Mouse (Mus musculus) testis, adult 2 months (tissue): ENCODE measurements around the gene Pde1b.

ENCODE experiments used
- CTCF ChIP-seq: fragments of 200-500 bp; IDR thresholded peaks from 2 replicates; pipeline ENCODE4 v1.5.1; 2012; ENCODE audit warnings: low read depth, mild to moderate bottlenecking, inconsistent platforms, low read length, moderate library complexity; ENCODE audit not compliant: control insufficient read depth, insufficient read depth, insufficient replicate concordance
- POLR2A ChIP-seq: fragments of 200-500 bp; IDR thresholded peaks from 2 replicates; pipeline ENCODE4 v1.6.1; 2012; ENCODE audit warnings: low read depth, mild to moderate bottlenecking, inconsistent platforms, low read length, moderate library complexity; ENCODE audit not compliant: control insufficient read depth

DNA sequence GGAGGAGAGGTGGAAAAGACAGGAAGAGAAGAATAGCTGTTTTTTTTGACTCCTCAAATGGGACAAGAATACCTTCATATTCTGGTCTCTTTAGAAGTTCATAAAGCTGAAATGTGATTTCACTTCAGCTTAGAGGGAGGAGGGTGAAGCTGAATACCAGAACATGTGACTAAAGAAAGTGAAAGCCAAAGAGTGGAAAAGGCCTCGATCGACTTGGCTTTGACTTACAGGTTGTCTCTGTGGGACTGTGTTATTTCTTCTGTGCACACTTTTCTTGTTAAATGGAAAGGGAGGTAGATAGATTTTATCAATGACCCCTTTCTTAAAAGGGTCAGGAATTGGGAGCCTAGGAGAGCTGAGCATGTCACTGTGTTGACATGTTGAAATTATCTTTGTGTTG, 1.6 kb upstream of the Pde1b start:
- TF ChIP-seq POLR2A (no peak), CTCF (no peak)
